Mouse (Mus musculus): ENCODE measurements around the gene Fryl.

Gene Fryl

DNA sequence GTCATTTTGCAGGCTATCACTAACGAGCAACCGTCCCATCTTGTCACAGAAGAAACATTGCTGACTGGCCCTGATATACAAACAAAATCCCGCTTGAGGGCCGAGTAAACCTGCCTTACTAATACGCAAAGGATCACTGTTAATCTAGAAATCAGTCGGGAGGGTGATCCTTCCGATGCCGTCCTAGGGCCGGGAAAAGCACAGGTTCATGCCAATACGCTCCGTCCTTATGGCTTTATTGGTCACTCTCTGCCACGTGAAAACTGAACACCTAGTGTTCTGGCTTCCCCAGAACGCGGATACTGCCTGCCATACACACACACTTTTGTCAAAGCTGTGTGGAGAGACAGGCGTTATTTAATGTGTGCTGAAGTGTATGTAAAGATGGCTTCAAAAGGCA lies 44.5 kb downstream of the Fryl start:
- ChIA-PET POLR2A (interaction anchor here in 1 of 4 experiments (3.9 kb wide), 1 partner anchor 20 kb away, joined by 18 read pairs; no protein-coding TSS in a partner anchor), CTCF (no interaction called here)

DNA sequence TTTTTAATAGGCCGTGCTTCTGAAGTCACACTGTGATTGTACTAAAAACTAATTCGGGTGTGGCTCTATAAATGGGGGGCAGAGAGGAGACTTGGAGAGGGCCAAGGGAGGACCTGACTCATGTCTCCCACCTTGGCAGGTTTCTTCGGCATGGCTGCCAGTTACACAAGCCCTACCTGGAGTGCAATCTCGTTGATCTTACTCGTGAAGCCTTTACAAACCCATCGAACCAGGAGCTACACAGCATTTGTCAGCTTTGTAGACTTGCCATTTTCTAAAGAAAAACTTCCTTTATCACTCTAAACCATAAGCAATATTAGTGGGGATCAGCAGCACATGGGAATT lies 45.5 kb downstream of the Fryl start:
- POLR2A ChIA-PET = interaction anchor here in 2 of 4 experiments (0.6 to 3.9 kb wide), 4 partner anchors 10 to 264 kb away, joined by 3 to 27 read pairs (median 12); partner anchors contain the start of gene Fryl (in 1 of the 2)
- CTCF ChIA-PET = interaction anchor here in 1 of 4 experiments (0.6 kb wide), 1 partner anchor 30 kb away, joined by 3 read pairs; no protein-coding TSS in a partner anchor

DNA sequence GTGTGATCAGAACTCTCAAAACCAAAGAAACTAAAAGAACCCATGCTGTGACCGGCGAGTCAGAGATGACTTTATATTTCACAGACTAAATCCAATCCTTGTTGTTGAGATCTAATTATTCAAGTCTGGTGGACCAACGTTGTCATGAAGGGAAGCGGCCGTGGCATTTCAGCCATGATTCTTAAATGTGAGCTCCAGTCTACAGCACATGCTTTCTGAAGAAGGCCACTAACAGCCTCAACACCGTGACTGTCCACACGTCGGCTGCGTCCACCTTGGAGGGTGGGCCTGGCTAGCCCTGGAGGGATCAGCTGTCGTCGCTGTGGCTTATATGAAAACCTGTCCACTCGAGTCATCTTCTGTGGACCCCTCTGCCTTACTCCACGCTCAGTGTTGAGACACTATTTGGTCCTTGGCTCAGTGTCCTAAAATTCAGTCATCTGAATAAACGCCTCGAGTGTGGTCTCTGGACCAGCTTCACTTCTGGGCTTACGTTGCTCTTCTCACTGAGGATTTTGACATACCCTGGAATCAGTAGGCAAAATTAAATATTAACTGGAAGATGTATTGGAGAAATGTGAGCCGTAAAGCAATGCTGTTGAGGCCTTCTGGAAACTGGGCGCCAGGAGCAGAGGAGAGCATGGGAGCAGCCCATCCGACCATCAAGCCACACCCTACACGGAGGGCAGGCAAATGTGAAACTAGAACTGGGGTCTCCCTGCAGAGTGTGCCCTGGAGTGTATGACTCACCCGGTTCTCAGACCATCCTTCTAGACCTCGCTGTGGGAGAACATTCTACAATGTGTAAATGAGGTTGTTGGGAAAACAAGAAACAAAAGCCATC lies 46.1 kb downstream of the Fryl start:
- ChIA-PET POLR2A (interaction anchor here in 2 of 4 experiments (0.6 to 3.9 kb wide), 11 partner anchors 9 to 82 kb away, joined by 3 to 27 read pairs (median 5); partner anchors contain the start of genes Fryl (in 1 of the 2) and Ociad1 (in 1 of the 2)), CTCF (interaction anchor here in 3 of 4 experiments (0.5 to 1.6 kb wide), 3 partner anchors 10 to 389 kb away, joined by 3 to 6 read pairs (median 5); no protein-coding TSS in a partner anchor)

DNA sequence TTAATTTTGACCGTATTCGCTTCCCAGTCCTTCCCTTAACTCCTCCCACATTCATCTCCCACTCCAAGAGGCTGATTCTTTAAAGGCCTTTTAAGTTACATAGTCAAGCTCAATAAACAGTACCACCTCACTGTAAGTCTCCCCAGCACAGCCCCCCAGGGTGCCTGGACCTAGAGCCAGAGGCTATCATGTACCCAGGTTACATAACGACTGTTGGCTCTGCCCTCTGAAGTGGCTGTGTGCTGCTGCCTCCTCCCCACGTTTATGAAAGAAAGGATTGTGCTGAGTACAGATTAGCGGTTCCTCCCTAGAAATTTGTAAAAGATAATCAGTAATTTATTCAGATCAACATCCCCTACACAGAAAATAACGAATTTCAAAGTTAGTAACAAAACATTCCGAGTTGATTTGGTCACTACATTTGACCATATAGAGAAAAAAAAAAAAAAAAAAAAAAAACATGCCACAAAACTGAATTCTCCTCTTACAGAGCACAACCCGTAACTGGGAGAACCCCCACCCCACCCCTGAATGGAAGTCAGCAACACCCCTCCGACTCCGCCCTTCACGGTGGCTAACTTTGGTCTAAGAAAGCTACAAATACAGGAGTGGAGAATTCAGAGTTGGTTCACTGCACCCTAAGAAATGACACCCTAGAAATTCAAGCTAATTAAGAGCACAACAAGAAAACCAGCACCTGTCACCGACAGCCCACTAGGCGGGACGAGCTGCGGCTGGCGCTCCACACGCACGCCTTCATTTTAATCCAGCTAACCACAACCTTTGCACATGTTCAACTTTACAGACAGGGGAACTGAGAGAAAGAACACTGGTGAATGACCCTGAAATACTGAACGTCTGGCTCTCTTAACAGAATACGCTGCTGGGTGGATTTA lies 47.0 kb downstream of the Fryl start:
- CTCF ChIA-PET = interaction anchor here in 3 of 4 experiments (0.5 to 1.6 kb wide), 3 partner anchors 12 to 390 kb away, joined by 3 to 6 read pairs (median 3); no protein-coding TSS in a partner anchor
- POLR2A ChIA-PET = interaction anchor here in 3 of 4 experiments (0.6 to 3.9 kb wide), 19 partner anchors 10 to 138 kb away, joined by 3 to 27 read pairs (median 4); partner anchors contain the start of genes Fryl (in 2 of the 3) and Ociad1 (in 1 of the 3)

DNA sequence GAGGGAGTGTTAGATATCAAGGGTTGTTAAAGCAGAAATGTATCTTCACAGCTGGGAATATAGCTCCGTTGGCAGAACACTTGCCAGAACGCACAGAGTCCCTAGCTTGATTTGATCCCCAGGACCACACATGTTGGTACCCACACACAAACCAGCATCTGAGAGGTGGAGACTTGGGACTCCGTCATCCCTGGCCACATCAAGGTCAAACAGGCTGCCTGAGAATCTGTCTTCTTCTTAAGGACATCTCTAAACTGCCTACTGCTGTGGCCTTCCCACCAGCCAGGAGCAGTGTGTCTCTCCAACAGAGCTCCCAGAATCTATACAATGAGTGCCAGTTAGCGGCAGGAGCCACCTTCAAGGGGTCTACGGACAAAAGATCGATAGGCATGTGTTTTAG lies 47.8 kb downstream of the Fryl start:
- ChIA-PET CTCF (interaction anchor here in 1 of 4 experiments (0.6 kb wide), 1 partner anchor 174 kb away, joined by 4 read pairs; no protein-coding TSS in a partner anchor), POLR2A (interaction anchor here in 3 of 4 experiments (0.6 to 3.9 kb wide), 13 partner anchors 9 to 137 kb away, joined by 3 to 27 read pairs (median 3); partner anchors contain the start of gene Fryl (in 1 of the 3))

DNA sequence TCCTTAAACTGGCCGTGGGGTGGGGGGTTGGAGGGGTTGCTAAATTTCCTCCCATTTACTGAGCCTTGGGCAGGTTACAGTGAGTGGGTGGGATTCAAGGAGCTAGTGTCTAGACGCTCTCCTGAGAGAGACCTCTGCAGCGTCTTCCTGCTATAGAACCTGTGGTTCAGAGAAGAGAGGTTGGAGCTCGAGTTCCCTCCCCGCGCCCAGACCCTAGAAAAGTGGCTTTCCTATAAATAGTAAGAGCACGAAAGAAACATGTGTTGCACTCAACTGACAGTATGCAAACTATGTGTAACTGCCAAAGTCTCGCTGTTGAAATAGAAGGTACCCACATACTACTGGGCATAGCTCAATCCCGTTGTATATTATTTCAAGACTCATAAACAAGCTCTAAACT lies 49.7 kb downstream of the Fryl start:
- POLR2A ChIA-PET = interaction anchor here in 2 of 4 experiments (1.0 to 1.6 kb wide), 5 partner anchors 11 to 50 kb away, joined by 3 to 5 read pairs (median 3); partner anchors contain the start of gene Fryl (in 1 of the 2)

DNA sequence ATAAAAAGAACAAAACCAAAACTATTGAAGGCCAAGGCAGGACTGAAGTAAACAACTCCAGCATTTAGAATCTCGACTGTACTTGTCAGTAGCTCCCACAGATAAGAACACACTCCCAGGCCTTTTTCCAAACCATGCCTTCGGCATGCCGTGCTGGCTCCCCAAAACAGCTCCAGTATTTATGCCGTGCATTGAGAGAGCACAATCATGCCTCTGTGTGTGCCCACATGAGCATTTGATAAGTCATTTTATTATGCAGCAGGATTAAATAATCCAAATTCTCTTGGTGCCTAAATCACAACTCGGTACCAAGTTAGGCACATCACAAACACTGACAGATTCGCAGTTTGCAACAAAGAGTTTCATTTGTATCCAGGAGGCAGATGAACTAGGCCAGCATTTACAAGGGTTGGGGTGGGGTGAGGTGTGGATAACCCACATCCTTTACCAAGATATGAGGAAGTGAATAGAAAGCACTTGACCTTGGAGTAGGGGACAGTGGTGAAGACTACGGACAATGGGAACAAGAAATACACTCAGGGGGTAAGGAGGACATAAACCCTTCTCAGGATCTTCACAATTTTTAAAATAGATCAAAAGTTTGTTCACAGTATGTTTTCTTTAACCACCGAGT lies 50.3 kb downstream of the Fryl start:
- ChIA-PET CTCF (no interaction called here), POLR2A (interaction anchor here in 2 of 4 experiments (1.0 to 1.5 kb wide), 4 partner anchors 17 to 50 kb away, joined by 3 to 5 read pairs (median 3); partner anchors contain the start of gene Fryl (in 1 of the 2))

More for the DNA sequence above, 49.7 kb downstream of the Fryl start:
- CTCF ChIA-PET = no interaction called here

DNA sequence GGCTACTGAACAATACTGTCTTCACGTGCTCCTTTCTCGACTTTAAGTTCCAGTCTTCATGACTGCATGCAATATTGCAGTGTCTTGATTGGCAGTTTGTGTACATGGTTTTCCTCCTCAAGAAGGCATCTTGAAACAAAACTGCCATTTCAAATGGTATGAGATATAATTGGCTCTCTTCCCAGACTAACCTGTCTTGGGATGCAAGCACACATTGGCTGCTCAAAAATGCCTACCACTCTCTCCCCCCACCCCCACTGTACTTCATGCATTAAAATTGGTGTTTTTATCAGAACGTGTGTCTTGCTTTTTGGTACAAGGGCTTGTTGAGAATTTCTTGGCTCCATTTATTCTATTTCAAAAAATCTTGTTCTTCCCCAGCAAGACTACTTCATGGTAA lies 51.4 kb downstream of the Fryl start:
- POLR2A ChIA-PET = interaction anchor here in 1 of 4 experiments (0.7 kb wide), 1 partner anchor 49 kb away, joined by 3 read pairs; no protein-coding TSS in a partner anchor
- CTCF ChIA-PET = no interaction called here

DNA sequence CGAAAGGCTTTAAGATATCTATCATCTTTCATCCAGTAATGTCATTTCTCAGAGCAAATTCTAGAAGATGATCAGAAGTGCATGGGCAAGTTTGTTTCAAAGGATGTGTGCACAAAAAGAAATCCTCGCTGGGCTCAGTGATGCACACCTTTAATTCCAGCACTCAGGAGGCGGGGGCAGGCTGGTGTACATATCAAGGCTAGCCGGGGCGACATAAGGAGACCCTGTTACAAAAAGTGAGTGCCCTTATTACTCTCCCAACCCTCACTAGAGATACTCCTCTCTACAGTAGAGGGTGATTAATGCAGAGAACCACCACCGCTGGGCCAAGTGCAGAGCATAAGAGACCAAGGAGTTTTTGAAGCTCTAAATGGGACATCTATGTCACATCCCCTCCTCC lies 53.9 kb downstream of the Fryl start:
- POLR2A ChIA-PET = interaction anchor here in 2 of 4 experiments (1.1 to 1.4 kb wide), 2 partner anchors 11 to 105 kb away, joined by 3 read pairs; no protein-coding TSS in a partner anchor
- CTCF ChIA-PET = interaction anchor here in 1 of 4 experiments (0.6 kb wide), 1 partner anchor 21 kb away, joined by 5 read pairs; no protein-coding TSS in a partner anchor

DNA sequence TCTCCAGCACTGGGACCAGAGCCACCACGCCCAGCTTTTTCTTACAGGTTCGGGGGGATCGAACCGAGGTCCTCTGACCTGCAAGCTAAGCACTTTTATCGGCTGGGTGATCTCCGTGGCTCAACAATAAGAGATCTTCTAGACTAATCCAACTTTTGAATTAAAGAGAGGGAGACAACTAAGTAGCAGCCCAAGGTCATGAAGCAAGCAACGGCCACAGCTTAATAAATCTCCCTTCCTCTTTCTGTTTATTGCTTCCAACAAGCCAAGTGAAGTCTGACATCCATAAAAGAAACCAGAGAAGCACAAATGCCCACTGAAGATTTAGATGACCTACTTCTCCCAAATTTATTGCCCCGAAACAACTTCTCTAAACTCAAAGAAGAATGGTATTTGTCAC lies 54.3 kb downstream of the Fryl start:
- CTCF ChIA-PET = interaction anchor here in 1 of 4 experiments (0.6 kb wide), 1 partner anchor 21 kb away, joined by 5 read pairs; no protein-coding TSS in a partner anchor
- POLR2A ChIA-PET = interaction anchor here in 2 of 4 experiments (1.1 to 1.4 kb wide), 2 partner anchors 12 to 106 kb away, joined by 3 read pairs; no protein-coding TSS in a partner anchor

DNA sequence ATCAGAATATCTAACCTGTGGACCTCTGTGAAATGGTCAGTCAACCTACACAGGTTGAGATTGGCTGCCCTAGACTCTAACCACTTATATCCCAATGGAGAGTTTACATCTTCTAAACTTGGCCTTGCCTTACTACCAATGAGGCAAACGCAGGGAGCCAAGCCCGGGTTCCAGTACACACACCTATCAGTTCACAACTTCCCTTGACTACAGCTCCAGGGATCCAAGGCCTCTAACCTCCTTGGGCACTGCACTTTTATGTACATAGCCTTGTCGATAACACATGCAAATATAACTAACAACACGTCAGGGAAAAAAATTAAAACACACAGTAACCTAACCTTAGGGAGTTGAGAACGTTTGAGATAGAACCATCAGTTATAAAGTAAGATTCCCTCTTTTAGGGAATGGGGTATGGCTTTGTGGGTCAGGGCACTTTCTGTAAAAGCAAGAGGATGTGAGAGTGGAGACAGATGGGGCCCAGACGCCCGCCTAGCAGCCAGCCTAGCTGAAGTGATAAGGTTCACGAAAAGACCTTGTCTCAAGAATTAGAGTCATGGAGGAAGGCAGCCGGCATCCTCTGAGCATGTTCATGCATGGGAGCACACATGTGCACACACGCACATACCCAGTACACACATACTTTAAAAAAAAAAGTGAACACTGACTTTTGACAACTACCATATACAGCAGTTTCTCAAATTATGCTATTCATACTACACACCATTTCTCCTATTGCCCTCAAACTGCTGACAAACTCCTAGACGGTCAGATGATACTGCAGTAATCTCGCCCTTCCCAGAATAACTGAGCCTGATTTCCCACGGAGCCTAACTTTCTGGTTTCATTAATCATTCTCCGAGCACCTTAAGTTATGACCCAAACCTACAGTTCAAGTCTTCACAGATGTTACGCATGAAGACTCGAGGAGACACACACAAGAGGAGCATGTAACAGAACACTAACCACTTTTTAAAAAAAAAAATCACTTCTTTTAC lies 55.7 kb downstream of the Fryl start:
- CTCF ChIA-PET = no interaction called here
- POLR2A ChIA-PET = interaction anchor here in 1 of 4 experiments (0.6 to 2.4 kb wide), 2 partner anchors 9 to 56 kb away, joined by 7 to 9 read pairs; no protein-coding TSS in a partner anchor

DNA sequence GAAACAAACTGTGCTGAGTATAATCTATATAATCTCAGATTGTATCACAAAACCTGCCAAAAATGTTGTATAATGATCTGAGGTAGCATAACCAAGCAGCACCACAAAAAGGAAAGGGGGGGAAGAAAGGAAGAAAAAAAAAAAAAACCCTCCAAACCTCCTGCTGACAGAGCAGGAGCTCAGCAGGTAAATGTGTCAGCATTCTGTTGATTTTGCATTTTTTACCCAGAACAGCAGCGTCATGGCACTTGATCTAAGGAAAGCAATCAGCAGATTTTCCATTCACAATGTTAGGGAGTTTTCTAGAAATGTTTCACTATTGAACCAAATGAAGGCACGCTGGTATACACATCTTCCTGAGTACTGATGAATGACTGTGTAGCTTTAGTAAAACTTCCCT lies 56.8 kb downstream of the Fryl start:
- POLR2A ChIA-PET = interaction anchor here in 3 of 4 experiments (0.6 to 2.4 kb wide), 5 partner anchors 10 to 1113 kb away, joined by 3 to 9 read pairs (median 3); no protein-coding TSS in a partner anchor
- CTCF ChIA-PET = interaction anchor here in 1 of 4 experiments (0.7 kb wide), 1 partner anchor 23 kb away, joined by 5 read pairs; no protein-coding TSS in a partner anchor

DNA sequence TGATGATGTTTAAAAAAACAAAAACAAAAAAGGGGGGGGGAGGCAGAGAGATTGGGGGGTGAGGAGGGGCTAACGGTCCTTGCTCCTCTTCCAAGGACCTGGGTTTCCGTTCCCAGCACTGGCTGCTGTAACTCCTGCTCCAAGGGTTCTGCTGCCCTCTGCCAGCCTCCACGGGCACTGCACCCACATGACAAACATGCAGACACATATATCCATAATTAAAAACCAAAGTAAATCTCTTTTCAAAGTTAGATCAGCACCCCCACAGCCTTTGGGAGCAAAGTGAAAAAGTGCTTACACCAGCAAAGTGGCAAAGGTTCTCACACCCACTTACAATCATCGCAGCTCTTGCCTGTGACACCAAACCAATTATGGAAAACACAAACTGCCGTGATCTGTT lies 57.7 kb downstream of the Fryl start:
- ChIA-PET CTCF (no interaction called here), POLR2A (interaction anchor here in 2 of 4 experiments (1.1 to 2.4 kb wide), 2 partner anchors 11 to 58 kb away, joined by 3 to 9 read pairs; no protein-coding TSS in a partner anchor)

DNA sequence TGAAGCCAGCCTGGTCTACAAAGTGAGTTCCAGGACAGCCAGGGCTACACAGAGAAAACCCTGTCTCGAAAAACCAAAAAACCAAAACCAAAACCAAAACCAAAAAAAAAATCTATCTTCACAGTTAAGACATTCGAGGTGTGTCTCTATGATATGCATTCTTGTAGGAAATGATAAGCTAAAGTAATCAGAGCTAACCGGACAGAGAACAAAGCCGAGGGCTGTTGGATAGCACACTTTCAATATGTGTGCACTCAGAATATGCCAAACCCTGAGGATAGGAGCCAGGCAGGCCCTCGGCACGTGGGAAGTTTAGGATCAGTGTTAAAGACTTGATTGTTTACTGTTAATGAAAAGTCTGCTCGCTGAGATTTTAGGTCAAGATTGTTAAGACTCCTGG lies 58.6 kb downstream of the Fryl start:
- ChIA-PET CTCF (no interaction called here), POLR2A (no interaction called here)

DNA sequence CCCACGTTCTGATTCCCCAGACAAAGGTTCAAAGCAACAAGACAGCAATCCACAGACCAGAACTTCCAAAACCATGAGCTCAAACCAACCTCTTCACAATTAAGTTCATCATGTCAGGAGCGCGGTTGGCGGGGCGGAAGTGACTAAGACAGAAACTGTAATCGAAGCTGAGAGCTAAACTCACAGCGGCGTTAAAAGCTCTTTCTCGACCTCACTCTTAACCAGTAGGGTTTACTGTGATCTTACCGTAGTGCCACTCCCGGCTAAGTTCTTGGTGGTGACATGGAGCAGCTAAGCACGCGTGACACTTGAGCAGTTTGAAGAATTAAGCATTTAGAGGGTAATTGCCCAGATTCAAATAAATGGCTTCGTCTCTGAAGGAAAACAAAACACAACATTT lies 61.7 kb downstream of the Fryl start:
- ChIA-PET POLR2A (interaction anchor here in 2 of 4 experiments (0.8 to 1.5 kb wide), 5 partner anchors 14 to 64 kb away, joined by 3 to 5 read pairs (median 3); no protein-coding TSS in a partner anchor), CTCF (interaction anchor here in 3 of 4 experiments (0.5 to 1.9 kb wide), 8 partner anchors 14 to 179 kb away, joined by 3 to 8 read pairs (median 4); no protein-coding TSS in a partner anchor)

DNA sequence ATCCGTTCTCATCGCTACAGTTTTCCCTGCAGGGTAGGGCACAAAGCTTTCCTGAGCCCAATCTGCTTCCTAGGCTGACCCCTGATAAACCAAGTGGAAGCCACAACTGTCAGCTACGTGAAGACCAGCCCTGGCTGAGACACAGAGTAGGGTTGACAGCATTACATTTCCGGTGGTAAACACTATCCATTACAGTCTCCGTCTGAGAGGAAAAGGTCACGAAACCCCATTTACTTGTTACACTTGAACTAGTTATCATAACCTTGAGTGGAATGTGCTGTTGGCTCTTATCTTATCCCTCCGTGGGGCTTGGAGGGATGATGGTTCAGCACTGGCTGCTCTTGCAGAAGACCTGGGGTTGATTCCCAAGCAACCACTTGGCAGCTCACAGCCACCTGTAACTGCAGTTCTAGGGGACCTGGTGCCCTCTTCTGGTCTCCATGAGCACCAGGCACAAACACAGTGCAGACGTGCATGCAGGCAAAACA lies 62.3 kb downstream of the Fryl start:
- POLR2A ChIA-PET = interaction anchor here in 2 of 4 experiments (0.8 to 1.5 kb wide), 8 partner anchors 9 to 63 kb away, joined by 3 to 5 read pairs (median 3); no protein-coding TSS in a partner anchor
- CTCF ChIA-PET = interaction anchor here in 3 of 4 experiments (0.5 to 1.9 kb wide), 10 partner anchors 14 to 180 kb away, joined by 3 to 12 read pairs (median 4); partner anchors contain the start of gene Fryl (in 1 of the 3)

Measured in embryonic stem cell, embryonic (primary cell).